Mouse (Mus musculus) midbrain, postnatal 0 days (tissue): Measurements from ENCODE around the gene Utp11. TPM values are rescaled to one million over a fixed set of nuclear protein-coding genes. Genes with fewer than 3 reads are reported as not detected.

ENCODE experiments used
- ATAC-seq: fragments of 200-750 bp; cut with Nextera tagmentation; 2 replicates; pipeline ENCODE4 v1.8.0; 2017; ENCODE audit warnings: moderate number of reproducible peaks, mild to moderate bottlenecking, moderate TSS enrichment, moderate library complexity; ENCODE audit not compliant: low FRiP score
- DNase-seq: peaks from one replicate; pipeline ENCODE4 v3.0.0-alpha.2; 2015; ENCODE audit warnings: low spot score
- H3K27ac ChIP-seq: fragments of 300-500 bp; sonication (generic); 2 replicates; pipeline ENCODE4 v1.5.1; 2014; ENCODE audit warnings: low read depth, mild to moderate bottlenecking, low read length, mixed read lengths
- H3K27me3 ChIP-seq: fragments of 300-500 bp; sonication (generic); 2 replicates; pipeline ENCODE4 v1.6.1; 2014; ENCODE audit warnings: low read length, control low read depth, mixed read lengths; ENCODE audit not compliant: insufficient read depth
- H3K36me3 ChIP-seq: fragments of 300-500 bp; sonication (generic); 2 replicates; pipeline ENCODE4 v1.6.1; 2014; ENCODE audit warnings: low read length, control low read depth, mixed read lengths; ENCODE audit not compliant: insufficient read depth
- H3K4me1 ChIP-seq: fragments of 300-500 bp; sonication (generic); 2 replicates; pipeline ENCODE4 v1.6.1; 2014; ENCODE audit warnings: mild to moderate bottlenecking, control low read depth, antibody characterized with exemption, low read length, mixed read lengths; ENCODE audit not compliant: insufficient read depth
- H3K4me2 ChIP-seq: fragments of 300-500 bp; sonication (generic); 2 replicates; pipeline ENCODE4 v1.6.1; 2014; ENCODE audit warnings: low read depth, mild to moderate bottlenecking, low read length, mixed read lengths; ENCODE audit not compliant: poor library complexity, severe bottlenecking
- H3K4me3 ChIP-seq: fragments of 300-500 bp; sonication (generic); 2 replicates; pipeline ENCODE4 v1.5.1; 2014; ENCODE audit warnings: low read depth, mild to moderate bottlenecking, low read length, moderate library complexity
- H3K9ac ChIP-seq: fragments of 300-500 bp; sonication (generic); replicated peaks from 2 replicates; pipeline ENCODE4 v1.6.1; 2014; ENCODE audit warnings: mild to moderate bottlenecking, low read length, moderate library complexity, mixed read lengths; ENCODE audit not compliant: poor library complexity, severe bottlenecking
- H3K9me3 ChIP-seq: fragments of 300-500 bp; sonication (generic); 2 replicates; pipeline ENCODE4 v1.6.1; 2016; ENCODE audit warnings: low read length, control low read depth
- CTCF ChIP-seq: IDR thresholded peaks from 2 replicates; pipeline ENCODE4 v1.5.1; 2016; ENCODE audit warnings: antibody characterized with exemption, mild to moderate bottlenecking
- WGBS: fragments of 180-500 bp; shearing (Covaris S2); extraction: QIAGEN DNeasy Blood & Tissue Kit; methylation state at CpG from one replicate; pipeline ENCODE4 v1.1.7; 2014; 5-methylcytosine and 5-hydroxymethylcytosine counted together
- polyA plus RNA-seq: library from polyadenylated mRNA; unstranded; fragments of >200 nt; fragmentation: Nextera tagmentation; extraction: Ambion mirVana; gene quantifications from 2 replicates; pipeline ENCODE4 v1.2.1, GENCODE M21; 2015
- total RNA-seq: library from RNA; depleted of rRNA; stranded (reverse); fragments of >200 nt; gene quantifications from 2 replicates; pipeline ENCODE4 v1.2.3, GENCODE M21; 2014

The Utp11 gene
- total and polyA plus RNA-seq, 2 experiments from 2014 or later, result 10.3 to 31.7 TPM

- Histone ChIP-seq H3K36me3 (no peaks in the 10 kb centered on the region), H3K4me3 (no peak overlapping the region), H3K4me2 (no peak overlapping the region), H3K9ac (no peak overlapping the region), H3K4me1 (0 out of 2 replicates have a peak, but pooled peaks cover 3% of the 10 kb centered on the region), H3K9me3 (no peaks in the 10 kb centered on the region), H3K27me3 (no peaks in the 10 kb centered on the region), H3K27ac (no peak overlapping the region)
- TF ChIP-seq CTCF, result no peak
- 87% methylated on average over 23 of the region's 23 CpGs for WGBS
- DNase-seq (no peak), ATAC-seq (no peak)
These were observed 12.4 kb upstream of the Utp11 start for GRCm38 (mm10) chr4:124705661-124706269.

GRCm38 (mm10) chr4:124704797-124705474 lies 11.5 kb upstream of the Utp11 start:
- peaks cover 3% of the 10 kb centered on the region; the same call in 1 of the 2 replicates for H3K4me1 ChIP-seq
- no peak overlapping the region for H3K9ac ChIP-seq
- H3K4me2 ChIP-seq, result no peak overlapping the region
- no peaks in the 10 kb centered on the region for H3K36me3 ChIP-seq
- no peaks in the 10 kb centered on the region for H3K9me3 ChIP-seq
- ATAC-seq (no peak), DNase-seq (no peak)
- peak overlapping the region; percentile 8; the same call in 1 of the 2 replicates for H3K27ac ChIP-seq
- H3K4me3 ChIP-seq, result no peak overlapping the region
- no peak for TF ChIP-seq CTCF
- no peaks in the 10 kb centered on the region for H3K27me3 ChIP-seq
- 27% methylated on average over 11 of the region's 11 CpGs for WGBS

- WGBS, result 15% methylated on average over 6 of the region's 6 CpGs
- no peak overlapping the region for H3K4me3 ChIP-seq
- no peak for TF ChIP-seq CTCF
- ATAC-seq (no peak), DNase-seq (no peak)
- H3K9ac ChIP-seq, result no peak overlapping the region
- peak overlapping the region; percentile 8; the same call in 1 of the 2 replicates for H3K27ac ChIP-seq
- H3K27me3 ChIP-seq, result no peaks in the 10 kb centered on the region
- H3K4me1 ChIP-seq, result peaks cover 7% of the 10 kb centered on the region; the same call in 1 of the 2 replicates
- H3K4me2 ChIP-seq, result no peak overlapping the region
- no peaks in the 10 kb centered on the region for H3K9me3 ChIP-seq
- no peaks in the 10 kb centered on the region for H3K36me3 ChIP-seq
These were observed 10.7 kb upstream of the Utp11 start for GRCm38 (mm10) chr4:124703881-124704796.

GRCm38 (mm10) chr4:124703406-124703805 lies 10.0 kb upstream of the Utp11 start:
- Histone ChIP-seq H3K27ac (no peak overlapping the region), H3K27me3 (no peaks in the 10 kb centered on the region), H3K4me2 (no peak overlapping the region), H3K36me3 (no peaks in the 10 kb centered on the region), H3K9ac (no peak overlapping the region), H3K4me1 (peaks cover 4% of the 10 kb centered on the region; the same call in 1 of the 2 replicates), H3K4me3 (no peak overlapping the region), H3K9me3 (no peaks in the 10 kb centered on the region)
- WGBS, result 53% methylated on average over 2 of the region's 2 CpGs
- no peak for TF ChIP-seq CTCF
- ATAC-seq (no peak), DNase-seq (no peak)

- WGBS, result 45% methylated on average over 5 of the region's 5 CpGs
- no peak overlapping the region for H3K4me3 ChIP-seq
- no peak for ATAC-seq
- H3K27ac ChIP-seq, result no peak overlapping the region
- no peaks in the 10 kb centered on the region for H3K36me3 ChIP-seq
- no peaks in the 10 kb centered on the region for H3K9me3 ChIP-seq
- peak overlapping the region; percentile 100 for H3K4me2 ChIP-seq
- no peaks in the 10 kb centered on the region for H3K27me3 ChIP-seq
- no peak overlapping the region for H3K9ac ChIP-seq
- H3K4me1 ChIP-seq, result peaks cover 4% of the 10 kb centered on the region; the same call in 1 of the 2 replicates
- DNase-seq, result peak; percentile 78
- TF ChIP-seq CTCF, result no peak
These were observed 8.5 kb upstream of the Utp11 start for GRCm38 (mm10) chr4:124701916-124702315.
